Mouse (Mus musculus) frontal cortex, adult (tissue): ENCODE data around the gene Kirrel3.

Source experiments
- ATAC-seq: cut with Nextera tagmentation; 2 replicates; pipeline ENCODE4 v1.9.2; 2017; ENCODE audit warnings: mild to moderate bottlenecking, moderate library complexity, mixed read lengths; ENCODE audit not compliant: low TSS enrichment

Kirrel3 gene

DNA sequence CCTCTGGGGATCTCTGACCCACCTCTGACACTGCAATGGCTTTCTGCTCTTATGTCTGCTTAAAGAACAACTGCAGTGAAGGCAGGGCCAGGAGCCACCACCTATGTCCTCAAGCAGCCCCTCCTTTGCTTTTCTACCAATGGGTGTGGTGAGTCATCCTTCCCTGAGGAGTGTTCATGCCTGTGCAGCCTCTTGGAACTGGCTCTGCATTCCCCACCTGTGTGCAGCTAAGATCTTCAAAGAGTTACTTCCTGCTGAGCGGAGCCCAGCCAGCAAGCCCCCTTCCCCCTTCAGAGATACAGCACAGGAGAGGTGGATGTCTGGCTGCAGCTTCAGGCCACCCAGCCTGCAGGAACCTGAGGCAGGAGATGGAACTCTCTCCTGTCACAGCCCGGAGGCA is 265.2 kb downstream of the Kirrel3 start:
- ATAC-seq = no peak

DNA sequence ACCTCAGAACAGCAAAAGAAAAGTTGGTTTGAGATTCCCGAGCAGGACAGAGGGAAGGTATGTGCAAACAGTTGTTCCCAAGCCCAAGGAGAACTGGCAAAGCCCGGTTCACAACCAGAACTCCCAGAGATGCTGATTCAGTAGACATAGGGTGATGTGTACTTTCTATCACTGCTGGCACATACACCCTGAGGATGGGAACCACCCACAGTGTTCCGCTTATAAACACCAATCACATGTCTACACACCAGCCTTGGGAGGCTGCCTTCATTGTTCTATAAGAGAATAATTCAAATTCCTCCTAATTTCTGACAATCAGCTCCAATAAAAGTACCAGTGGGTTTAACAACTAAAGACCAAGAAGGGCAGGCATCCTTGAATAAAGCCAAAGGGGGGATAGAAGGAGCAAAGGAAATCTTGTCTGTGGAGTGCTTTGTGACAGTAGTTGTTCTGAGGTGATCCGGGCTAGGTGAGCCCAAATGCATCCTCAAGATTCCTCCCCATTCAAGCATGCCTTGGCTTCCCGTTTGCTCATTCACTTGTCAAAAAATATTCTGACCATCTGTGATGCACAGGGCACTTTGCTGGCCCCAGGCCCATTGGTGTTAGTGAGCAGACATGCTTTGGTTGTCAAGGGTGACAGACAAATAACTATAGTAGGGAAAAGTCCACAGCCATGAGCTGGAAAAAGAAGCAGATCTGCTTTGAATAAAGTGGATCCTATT is 266.5 kb downstream of the Kirrel3 start:
- peak; percentile 58 for ATAC-seq

GRCm38 (mm10) chr9:34752801-34753170 is 267.1 kb downstream of the Kirrel3 start:
- ATAC-seq = peak; percentile 58

GRCm38 (mm10) chr9:34753891-34754290 is 268.2 kb downstream of the Kirrel3 start:
- ATAC-seq = no peak

GRCm38 (mm10) chr9:34754523-34755097 is 268.9 kb downstream of the Kirrel3 start:
- no peak for ATAC-seq

GRCm38 (mm10) chr9:34756055-34756454 is 270.4 kb downstream of the Kirrel3 start:
- ATAC-seq = no peak

DNA sequence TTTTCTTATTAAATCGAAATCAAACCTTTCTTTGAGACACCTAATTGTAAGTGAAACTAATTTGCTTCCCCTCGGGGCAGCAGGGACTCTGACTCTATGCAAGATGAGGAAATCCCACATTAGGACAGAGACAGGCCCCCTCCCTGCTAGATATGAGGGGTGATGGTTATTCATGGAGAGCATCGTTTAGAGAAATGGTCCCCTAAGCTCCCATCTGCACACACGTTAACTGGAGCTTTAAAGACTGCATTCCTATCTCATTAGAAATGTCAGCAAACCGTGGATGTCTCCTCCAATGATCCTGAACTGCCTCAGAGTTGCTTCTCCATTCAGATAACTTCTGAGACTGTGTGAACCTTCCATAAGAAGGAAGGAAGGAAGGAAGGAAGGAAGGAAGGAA is 273.2 kb downstream of the Kirrel3 start:
- no peak for ATAC-seq

- ATAC-seq = no peak
Observed at GRCm38 (mm10) chr9:34760521-34760920, 274.8 kb downstream of the Kirrel3 start.

DNA sequence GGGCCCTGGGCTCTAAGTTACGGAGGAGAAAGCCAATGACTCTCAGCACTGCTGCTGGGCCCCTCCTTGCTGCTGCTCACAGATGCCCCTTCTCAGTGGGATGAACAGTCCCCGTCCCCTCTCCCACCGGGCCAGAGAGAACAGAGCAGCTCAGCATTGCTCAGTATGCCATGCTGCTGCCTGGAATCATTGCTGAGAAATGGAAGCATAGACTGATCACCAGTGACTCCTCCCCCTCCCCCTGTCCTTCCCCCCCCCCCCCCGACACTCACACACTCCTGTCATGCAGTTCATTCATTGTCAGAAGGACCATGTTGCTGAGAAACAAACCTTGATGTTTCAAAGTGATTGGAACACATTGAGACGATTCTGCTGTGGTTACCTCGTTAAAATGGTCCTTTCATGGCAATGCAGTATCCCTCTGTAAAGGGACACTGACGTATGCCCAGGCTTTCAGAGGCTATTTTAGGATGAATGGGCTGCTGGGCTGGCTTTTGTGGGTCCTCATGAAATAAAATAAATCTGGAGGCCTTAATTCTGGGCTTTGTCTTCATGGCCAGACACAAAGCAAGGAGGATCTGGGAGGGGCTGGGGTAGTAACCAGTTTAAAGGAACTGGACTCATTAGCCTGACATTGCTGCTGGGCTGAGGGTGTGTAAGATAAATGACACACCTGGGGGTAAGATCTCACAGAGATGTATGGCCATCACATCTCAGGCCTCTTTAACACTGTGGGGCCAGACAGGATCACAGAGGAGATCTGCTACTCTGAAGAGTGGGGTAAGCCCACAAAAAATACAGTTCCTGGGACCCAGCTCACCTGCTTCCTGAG is 281.3 kb downstream of the Kirrel3 start:
- no peak for ATAC-seq

DNA sequence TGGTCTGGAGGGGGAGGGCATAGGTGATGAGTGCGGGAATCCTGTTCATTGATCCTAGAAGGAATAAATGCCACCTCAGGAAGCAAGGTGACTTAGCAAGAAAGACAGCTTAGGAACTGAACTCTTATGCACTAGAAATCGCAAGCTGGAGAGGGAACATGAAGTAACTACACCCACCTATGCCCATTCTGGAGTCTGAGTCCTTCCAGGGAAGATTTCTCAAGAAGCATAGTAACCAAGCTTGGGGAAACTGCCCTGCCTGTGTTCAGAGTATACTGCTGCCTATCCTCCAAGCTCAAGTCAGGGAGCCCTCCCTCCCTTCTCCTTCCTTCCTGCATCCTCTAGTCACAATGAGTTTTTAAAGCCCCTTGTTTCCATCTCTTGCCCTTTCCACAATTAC is 283.3 kb downstream of the Kirrel3 start:
- peak; percentile 85 for ATAC-seq

- ATAC-seq = no peak
Observed at GRCm38 (mm10) chr9:34770951-34771350, 285.3 kb downstream of the Kirrel3 start.

GRCm38 (mm10) chr9:34771401-34771800 is 285.7 kb downstream of the Kirrel3 start:
- ATAC-seq = peak; percentile 50

DNA sequence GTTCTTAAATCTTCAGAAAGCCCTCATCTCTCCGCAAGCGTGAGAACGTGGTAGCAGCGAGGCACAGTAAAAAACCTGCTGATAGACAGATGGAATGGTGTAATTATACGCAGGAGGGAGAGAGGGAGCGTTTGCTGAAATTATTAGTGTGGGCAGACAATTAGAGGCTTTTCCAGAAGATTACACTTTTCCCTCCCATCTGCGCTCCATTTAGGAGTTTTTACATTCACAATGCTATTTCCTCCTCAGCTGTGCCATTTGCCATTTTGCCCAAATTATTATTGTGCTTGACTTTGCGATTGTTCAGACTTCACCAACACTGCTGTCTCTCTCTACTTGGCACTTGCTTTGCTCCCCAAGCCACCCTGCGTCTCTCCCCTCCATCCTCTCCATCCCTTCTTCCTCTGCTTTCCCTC is 286.3 kb downstream of the Kirrel3 start:
- peak; percentile 39; the same call in 1 of the 2 replicates for ATAC-seq

- no peak for ATAC-seq
Observed at GRCm38 (mm10) chr9:34781356-34781755, 295.7 kb downstream of the Kirrel3 start.

- no peak for ATAC-seq
Observed at GRCm38 (mm10) chr9:34787915-34788314, 302.2 kb downstream of the Kirrel3 start.

DNA sequence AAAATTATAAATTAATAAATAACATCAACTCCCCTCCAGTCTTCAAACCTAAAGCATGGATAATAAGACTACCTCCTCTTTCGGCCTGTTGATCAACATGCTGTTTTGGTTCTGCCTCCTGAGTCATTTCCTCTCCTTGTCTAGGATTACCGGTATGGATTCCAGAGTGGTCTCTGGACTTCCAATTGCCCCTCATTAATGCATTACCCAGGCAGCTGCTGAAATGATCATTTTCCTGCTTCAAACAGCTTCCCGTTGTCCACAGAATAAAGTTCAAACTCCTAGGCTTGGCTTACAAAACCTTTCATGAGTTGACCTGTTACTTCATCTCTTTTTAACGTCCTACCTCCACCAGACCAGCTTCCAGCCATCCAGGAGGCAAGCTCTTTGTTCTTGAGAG is 309.5 kb downstream of the Kirrel3 start:
- no peak for ATAC-seq

DNA sequence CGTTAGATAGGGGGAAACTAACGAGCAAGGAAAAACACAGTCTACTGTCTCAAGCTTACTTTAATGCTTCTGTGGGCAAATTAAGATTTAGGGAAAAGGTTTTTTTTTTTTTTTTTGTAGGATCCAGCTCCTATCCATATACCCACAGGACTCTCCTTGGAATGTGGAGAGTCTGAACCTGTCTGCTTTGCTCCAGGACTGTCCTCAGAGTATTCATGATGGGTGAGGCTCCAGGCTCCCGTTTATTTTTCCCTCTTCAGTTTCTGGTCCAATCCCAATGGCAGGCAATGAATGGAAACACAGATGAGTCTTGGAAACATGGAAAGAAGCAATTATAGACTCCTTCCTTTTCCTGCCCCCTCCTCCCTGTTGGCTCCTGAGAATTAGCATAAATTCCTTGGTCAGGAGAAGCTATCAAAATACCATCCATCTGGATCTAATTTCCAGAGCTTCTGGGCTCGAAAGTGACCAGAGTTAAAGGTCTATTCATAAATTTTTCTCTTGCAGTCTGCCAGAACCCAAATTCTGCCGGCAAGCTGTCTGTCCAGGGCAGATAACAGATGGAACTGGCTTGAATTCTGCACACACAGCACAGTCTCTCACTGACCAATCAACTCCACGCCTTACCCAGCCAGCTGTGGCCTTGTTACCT is 312.1 kb downstream of the Kirrel3 start:
- ATAC-seq = no peak

- ATAC-seq = no peak
Observed at GRCm38 (mm10) chr9:34801662-34802061, 316.0 kb downstream of the Kirrel3 start.

GRCm38 (mm10) chr9:34806854-34807253 is 321.2 kb downstream of the Kirrel3 start:
- ATAC-seq = no peak

DNA sequence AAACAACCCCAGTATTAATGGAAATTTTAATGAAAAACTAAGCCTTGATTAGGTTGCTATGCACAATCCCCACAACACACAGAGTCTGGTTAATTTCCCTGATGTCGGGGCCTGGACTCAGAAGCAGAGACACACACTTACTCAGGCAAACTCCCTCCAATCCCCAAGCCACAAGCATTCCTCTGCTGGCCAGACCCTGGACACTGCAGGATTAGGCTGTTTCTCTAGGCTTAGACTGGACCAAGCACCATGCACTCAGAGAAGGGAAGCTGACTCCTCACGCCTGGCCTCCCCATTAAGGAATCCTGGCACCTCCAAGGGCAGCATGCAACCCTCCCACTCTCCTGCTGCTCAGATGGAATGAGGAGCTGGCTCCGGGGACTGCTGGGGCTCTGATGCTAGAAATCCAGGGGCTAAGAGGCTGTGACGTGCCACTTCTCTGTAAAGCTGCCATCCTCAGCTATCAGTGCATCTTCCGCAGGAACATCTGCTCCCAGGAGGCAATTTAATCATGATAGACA is 324.4 kb downstream of the Kirrel3 start:
- peak; percentile 72 for ATAC-seq

DNA sequence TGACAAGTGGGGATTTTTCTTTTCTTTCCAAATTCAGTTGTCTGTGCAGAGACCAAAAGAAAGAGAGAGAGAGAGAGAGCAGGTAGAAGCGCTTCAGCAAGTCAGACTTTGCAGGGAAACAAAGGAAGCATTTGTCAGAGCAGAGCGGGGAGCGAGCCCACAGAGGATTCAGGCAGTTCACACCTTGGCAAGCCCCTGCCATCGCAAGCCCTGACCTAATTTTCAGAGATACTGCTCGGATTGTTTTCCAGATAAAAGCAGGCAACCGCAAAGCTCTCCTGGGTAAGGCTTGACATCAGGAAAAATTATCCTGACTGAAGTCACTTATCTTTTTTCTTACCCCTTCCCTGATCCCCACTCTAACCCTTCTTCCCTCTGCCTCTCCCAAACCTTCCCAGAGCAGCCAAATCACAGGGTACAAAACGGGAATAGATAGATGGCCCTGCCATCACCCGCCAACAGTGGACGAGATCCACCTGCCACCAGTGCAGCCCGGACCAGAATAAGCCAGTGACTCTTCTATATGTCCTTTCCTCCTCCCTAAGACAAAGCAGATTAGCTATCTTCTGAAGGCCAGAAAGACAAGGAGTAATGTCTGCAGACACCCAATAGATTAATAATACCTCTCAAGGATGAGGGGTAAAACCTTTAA is 332.8 kb downstream of the Kirrel3 start:
- no peak for ATAC-seq
